8 mouse cellular contexts compared by ENCODE assay signal in the genomic region with DNA sequence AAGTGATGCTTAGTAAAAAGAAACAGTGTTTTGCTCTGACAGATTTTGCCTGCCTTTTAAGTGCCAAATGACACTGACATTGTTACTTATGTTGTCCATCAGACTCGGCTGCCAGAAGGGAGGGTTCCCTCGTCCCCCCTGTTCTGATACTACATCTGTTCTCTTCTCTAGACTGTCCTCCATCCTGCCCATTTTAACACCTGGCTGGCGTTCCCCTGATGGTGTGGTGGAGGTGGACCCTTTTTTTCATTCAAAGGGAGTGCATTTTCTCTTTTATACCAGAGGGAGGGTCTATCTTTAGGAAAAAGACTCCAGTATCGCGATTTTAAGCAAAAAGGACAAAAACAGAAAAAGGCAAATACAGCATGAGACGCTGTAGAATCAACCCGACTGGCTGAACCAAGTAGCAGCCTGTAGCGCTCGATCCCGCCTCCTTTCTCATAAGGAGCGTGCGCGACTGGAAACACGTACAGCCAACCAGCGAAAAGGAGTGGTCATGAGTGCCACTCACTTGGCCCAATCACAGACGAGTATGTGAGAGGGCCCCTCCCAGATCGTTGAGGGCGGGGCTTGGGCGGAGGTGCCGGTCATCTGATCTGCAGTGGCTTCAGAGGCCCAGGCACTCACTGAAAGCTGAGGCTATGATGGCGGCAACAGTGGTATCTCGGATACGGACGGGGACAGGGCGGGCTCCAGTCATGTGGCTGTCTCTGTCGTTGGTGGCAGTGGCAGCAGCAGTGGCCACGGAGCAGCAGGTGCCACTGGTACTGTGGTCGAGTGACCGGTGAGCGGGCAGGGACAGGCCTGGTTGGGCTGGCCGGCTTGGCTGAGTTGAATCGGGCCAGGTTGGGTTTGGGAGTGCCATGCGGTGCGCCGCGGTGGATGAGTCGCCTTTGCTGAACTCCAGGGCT. TPM values are rescaled to one million over a fixed set of nuclear protein-coding genes. Genes with fewer than 3 reads are reported as not detected.
DNase-seq lines count a peak whose midpoint lies in the region; ATAC-seq and TF ChIP-seq lines count a peak whose summit lies in the region.

A gene (plus strand): TSS at position 560 of the 911 bp plus-strand sequence.

- H3K9ac ChIP-seq in forebrain, embryonic 12.5 days: peak within 1 kb of the TSS; percentile 74
- H3K9ac ChIP-seq in heart, postnatal 0 days (replicated peaks; ENCODE audit: low read depth, low read length): peak within 1 kb of the TSS; percentile 72
- H3K9ac ChIP-seq in liver, postnatal 0 days (replicated peaks): peak within 1 kb of the TSS; percentile 84
- peak within 1 kb of the TSS; percentile 72 for H3K9ac ChIP-seq in neural tube, embryonic 14.5 days (replicated peaks; ENCODE audit: low read depth, low read length)

- TF ChIP-seq CTCF in E14TG2a.4 (conservative IDR thresholded peaks at IDR 0.05; ENCODE audit: low read length): no peak
- TF ChIP-seq CTCF in heart, postnatal 0 days (IDR thresholded peaks at IDR 0.05; ENCODE audit: low read depth): no peak
- no peak for TF ChIP-seq CTCF in liver, postnatal 0 days (IDR thresholded peaks at IDR 0.05; ENCODE audit: low read depth)

- H3K36me3 ChIP-seq in E14TG2a.4 (ENCODE audit: insufficient read depth, low read length): peaks cover 34% of the 10 kb centered on the region
- peaks cover 16% of the 10 kb centered on the region for H3K36me3 ChIP-seq in forebrain, embryonic 12.5 days (replicated peaks)
- peaks cover 16% of the 10 kb centered on the region for H3K36me3 ChIP-seq in heart, postnatal 0 days (replicated peaks; ENCODE audit: control insufficient read depth, insufficient read depth, low read length)
- H3K36me3 ChIP-seq in liver, postnatal 0 days (replicated peaks; ENCODE audit: insufficient read depth, low read length): peaks cover 12% of the 10 kb centered on the region; the same call in 1 of the 2 replicates
- peaks cover 7% of the 10 kb centered on the region for H3K36me3 ChIP-seq in neural tube, embryonic 14.5 days (ENCODE audit: control insufficient read depth, insufficient read depth, low read length)

- ATAC-seq in forebrain, embryonic 12.5 days (ENCODE audit: low FRiP score): peak; percentile 99
- ATAC-seq in heart, postnatal 0 days (ENCODE audit: insufficient read depth, low read depth): peak; percentile 98
- peak; percentile 99 for ATAC-seq in liver, postnatal 0 days
- peak; percentile 99 for ATAC-seq in neural tube, embryonic 14.5 days (ENCODE audit: low read depth)

- peak within 1 kb of the TSS; percentile 88 for H3K4me3 ChIP-seq in E14TG2a.4 (replicated peaks; ENCODE audit: low read length)
- H3K4me3 ChIP-seq in forebrain, embryonic 12.5 days (replicated peaks): peak within 1 kb of the TSS; percentile 64
- H3K4me3 ChIP-seq in heart, postnatal 0 days (ENCODE audit: low read depth, low read length): peak within 1 kb of the TSS; percentile 70
- H3K4me3 ChIP-seq in liver, postnatal 0 days (ENCODE audit: low read depth, low read length): peak within 1 kb of the TSS; percentile 74
- peak within 1 kb of the TSS; percentile 53 for H3K4me3 ChIP-seq in neural tube, embryonic 14.5 days (ENCODE audit: low read depth, low read length)

- no peaks in the 10 kb centered on the region for H3K9me3 ChIP-seq in E14TG2a.4 (ENCODE audit: low read length)
- no peaks in the 10 kb centered on the region for H3K9me3 ChIP-seq in forebrain, embryonic 12.5 days
- no peaks in the 10 kb centered on the region for H3K9me3 ChIP-seq in heart, postnatal 0 days (replicated peaks; ENCODE audit: control insufficient read depth, low read length)
- H3K9me3 ChIP-seq in liver, postnatal 0 days (ENCODE audit: low read length): no peaks in the 10 kb centered on the region
- no peaks in the 10 kb centered on the region for H3K9me3 ChIP-seq in neural tube, embryonic 14.5 days (ENCODE audit: control insufficient read depth, low read length)

- peak; percentile 90 for DNase-seq in c-Kit-positive CD71-positive TER-119-positive erythroid progenitor cells, embryonic 14.5 days (ENCODE audit: low spot score)
- peak; percentile 85 for DNase-seq in heart, postnatal 0 days (ENCODE audit: low spot score)
- peak; percentile 75 for DNase-seq in large intestine, adult 2 months (ENCODE audit: low read depth, low spot score)
- DNase-seq in liver, postnatal 0 days: peak; percentile 93
- DNase-seq in testis, postnatal 10 days (ENCODE audit: low spot score): peak; percentile 95

- H3K4me1 ChIP-seq in E14TG2a.4 (replicated peaks; ENCODE audit: low read depth, low read length): peaks cover 20% of the 10 kb centered on the region
- peaks cover 2% of the 10 kb centered on the region; the same call in 1 of the 2 replicates for H3K4me1 ChIP-seq in forebrain, embryonic 12.5 days
- H3K4me1 ChIP-seq in heart, postnatal 0 days (ENCODE audit: control insufficient read depth, insufficient read depth): no peaks in the 10 kb centered on the region
- H3K4me1 ChIP-seq in liver, postnatal 0 days (ENCODE audit: insufficient read depth): peaks cover 9% of the 10 kb centered on the region
- no peaks in the 10 kb centered on the region for H3K4me1 ChIP-seq in neural tube, embryonic 14.5 days (ENCODE audit: control insufficient read depth, insufficient read depth, low read length)

- peak within 1 kb of the TSS; percentile 65 for H3K4me2 ChIP-seq in forebrain, embryonic 12.5 days
- peak within 1 kb of the TSS; percentile 69 for H3K4me2 ChIP-seq in heart, postnatal 0 days (ENCODE audit: low read depth, low read length)
- H3K4me2 ChIP-seq in liver, postnatal 0 days (ENCODE audit: low read depth, low read length): peak within 1 kb of the TSS; percentile 77
- H3K4me2 ChIP-seq in neural tube, embryonic 14.5 days (ENCODE audit: low read depth, low read length): peak within 1 kb of the TSS; percentile 65

- 20% methylated on average over 37 of the region's 37 CpGs for WGBS in forebrain, embryonic 12.5 days
- 9% methylated on average over 37 of the region's 37 CpGs for WGBS in heart, postnatal 0 days
- WGBS in large intestine, adult 2 months: 16% methylated on average over 37 of the region's 37 CpGs
- 20% methylated on average over 37 of the region's 37 CpGs for WGBS in liver, postnatal 0 days (ENCODE audit: insufficient replicate concordance)
- 15% methylated on average over 37 of the region's 37 CpGs for WGBS in neural tube, embryonic 14.5 days

- peak within 1 kb of the TSS; percentile 63 for H3K27ac ChIP-seq in forebrain, embryonic 12.5 days
- H3K27ac ChIP-seq in heart, postnatal 0 days (ENCODE audit: low read depth): peak within 1 kb of the TSS; percentile 75
- H3K27ac ChIP-seq in liver, postnatal 0 days (ENCODE audit: low read depth): peak within 1 kb of the TSS; percentile 78
- H3K27ac ChIP-seq in neural tube, embryonic 14.5 days (ENCODE audit: low read depth, low read length): peak within 1 kb of the TSS; percentile 63

- no peaks in the 10 kb centered on the region for H3K27me3 ChIP-seq in E14TG2a.4 (ENCODE audit: insufficient read depth, low read length)
- H3K27me3 ChIP-seq in forebrain, embryonic 12.5 days: no peaks in the 10 kb centered on the region
- no peaks in the 10 kb centered on the region for H3K27me3 ChIP-seq in heart, postnatal 0 days (ENCODE audit: control insufficient read depth, insufficient read depth, low read length)
- H3K27me3 ChIP-seq in liver, postnatal 0 days (ENCODE audit: insufficient read depth, low read length): no peaks in the 10 kb centered on the region
- no peaks in the 10 kb centered on the region for H3K27me3 ChIP-seq in neural tube, embryonic 14.5 days (ENCODE audit: control insufficient read depth, insufficient read depth, low read length)

- no peak for TF ChIP-seq EP300 in heart, postnatal 0 days (IDR thresholded peaks at IDR 0.05; ENCODE audit: low read depth)
- TF ChIP-seq EP300 in liver, postnatal 0 days (IDR thresholded peaks at IDR 0.05; ENCODE audit: low read depth): no peak

RNA-seq across cellular contexts. Expression of the gene that starts here (rescaled TPM):
- 101 and 104 TPM in 2 replicates for polyA plus RNA-seq in forebrain, embryonic 12.5 days (2016; fragmentation: Nextera tagmentation; extraction: Ambion mirVana)
- 114 and 125 TPM in 2 replicates for total RNA-seq in heart, postnatal 0 days (2014; rRNA removed; ENCODE audit: low replicate concordance)
- polyA plus RNA-seq in heart, postnatal 0 days (2015; fragmentation: Nextera tagmentation; extraction: Ambion mirVana): 92.3 and 92.8 TPM in 2 replicates
- 141 and 214 TPM in 2 replicates for polyA plus RNA-seq in large intestine, adult 2 months (2012; rRNA removed)
- 58.4 and 62.6 TPM in 2 replicates for polyA plus RNA-seq in liver, postnatal 0 days (2015; fragmentation: Nextera tagmentation; extraction: Ambion mirVana)
- polyA plus RNA-seq in neural tube, embryonic 14.5 days (2014; fragmentation: Nextera tagmentation; extraction: Ambion mirVana): 213 and 279 TPM in 2 replicates

Comparison
In these comparisons a context has a peak if more than half of its experiments do, and no peak if none do; other contexts are left out.
1. Peak in every context shown above with its lines: DNase-seq, ATAC-seq, H3K4me3 ChIP-seq and H3K27ac ChIP-seq.